Mouse (Mus musculus): ENCODE measurements around the gene Mesp2.

The Mesp2 gene

DNA sequence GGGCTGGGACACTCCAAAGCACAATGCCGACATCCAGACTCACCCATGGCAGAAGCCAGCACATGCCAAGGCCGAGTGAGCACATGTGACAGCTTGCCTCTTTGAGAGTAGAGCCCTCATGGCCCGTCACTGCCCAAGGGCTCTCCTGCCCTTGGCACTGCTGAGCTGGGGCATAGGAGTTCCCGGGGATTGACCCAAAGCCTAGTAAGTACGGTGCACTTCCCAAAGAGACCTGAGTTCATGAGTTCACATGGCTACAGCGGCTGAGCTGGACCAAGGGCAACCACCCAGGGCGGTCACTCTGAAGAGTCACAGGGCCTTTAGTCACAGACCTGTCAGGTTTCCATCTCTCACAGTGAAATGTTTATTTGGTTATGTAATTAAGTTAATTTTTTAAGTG is 2.0 kb upstream of the Mesp2 start:
- no peak for DNase-seq

GRCm38 (mm10) chr7:79813409-79813808 is 2.9 kb downstream of the Mesp2 start:
- no peak for DNase-seq

DNA sequence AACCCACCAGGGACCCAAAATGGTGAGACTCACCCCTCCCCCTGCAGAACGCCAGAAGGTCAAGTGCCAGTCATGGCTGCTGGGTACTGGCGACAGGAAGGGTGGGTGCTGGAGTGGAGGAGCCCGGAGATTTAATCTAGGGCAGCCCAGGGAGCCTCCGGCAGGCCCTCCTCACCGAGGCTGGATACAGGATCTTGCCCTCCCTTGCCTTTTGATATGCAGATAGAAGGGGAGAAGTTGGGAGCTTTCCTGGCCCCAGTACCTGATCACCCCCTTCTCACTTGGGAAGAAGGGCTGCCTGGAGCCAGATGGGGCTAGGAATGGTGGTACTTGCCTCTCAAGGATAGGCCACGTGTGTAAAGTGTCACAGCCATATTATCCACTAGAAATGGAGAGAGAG is 7.8 kb downstream of the Mesp2 start:
- DNase-seq = no peak

GRCm38 (mm10) chr7:79819515-79819914 is 9.0 kb downstream of the Mesp2 start:
- DNase-seq = no peak

- no peak for DNase-seq
These were observed 9.5 kb downstream of the Mesp2 start for GRCm38 (mm10) chr7:79819996-79820395.

DNA sequence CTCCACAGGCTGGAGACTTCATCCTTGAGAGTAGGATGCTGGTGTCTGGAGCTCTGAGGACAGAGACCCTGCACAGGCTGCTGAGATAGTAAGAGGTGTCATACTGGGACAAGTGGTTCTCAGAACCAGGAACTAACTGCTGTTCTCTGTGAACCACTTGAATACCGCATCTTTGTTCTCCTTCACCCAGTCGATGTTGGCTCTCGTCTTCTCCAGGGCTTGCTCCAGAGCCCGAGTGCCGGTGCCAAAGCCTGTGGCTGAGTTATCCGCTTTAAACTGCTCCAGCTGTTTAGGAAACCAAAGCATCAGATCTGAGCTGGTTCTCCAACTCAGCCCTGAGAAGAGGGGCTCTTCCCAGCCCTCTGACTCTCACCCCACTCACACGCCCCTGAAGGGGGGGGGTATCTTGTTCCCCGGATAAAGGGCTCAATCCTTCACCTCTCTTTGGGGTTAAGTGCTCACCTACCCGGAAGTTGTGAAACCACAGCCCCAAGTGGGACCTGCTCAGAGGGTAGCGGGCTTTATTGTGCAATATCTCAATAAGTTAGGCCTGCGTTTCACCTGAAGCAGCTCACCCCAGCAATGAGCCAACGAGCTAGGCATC is 11.7 kb downstream of the Mesp2 start:
- no peak for DNase-seq

DNA sequence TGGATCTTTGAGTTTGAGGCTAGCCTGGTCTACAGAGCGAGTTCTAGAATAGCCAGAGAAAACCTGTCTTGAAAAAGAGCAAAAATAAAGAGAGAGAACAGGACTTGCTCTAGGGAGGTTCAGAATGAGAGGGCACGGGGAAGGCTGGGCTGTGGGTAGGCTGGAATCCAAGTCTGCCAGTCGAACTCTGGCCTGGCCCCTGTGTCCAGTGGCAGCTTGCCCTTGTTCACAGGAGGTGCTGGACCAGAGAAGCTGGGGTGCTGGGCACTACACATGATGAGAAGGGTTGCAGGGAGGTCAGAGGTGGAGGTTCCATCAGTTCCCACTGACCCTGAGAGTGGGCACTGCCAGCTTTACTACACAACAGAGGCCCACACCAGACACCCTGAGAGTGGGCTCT is 17.8 kb downstream of the Mesp2 start:
- peak; percentile 77 to 88 for DNase-seq

DNA sequence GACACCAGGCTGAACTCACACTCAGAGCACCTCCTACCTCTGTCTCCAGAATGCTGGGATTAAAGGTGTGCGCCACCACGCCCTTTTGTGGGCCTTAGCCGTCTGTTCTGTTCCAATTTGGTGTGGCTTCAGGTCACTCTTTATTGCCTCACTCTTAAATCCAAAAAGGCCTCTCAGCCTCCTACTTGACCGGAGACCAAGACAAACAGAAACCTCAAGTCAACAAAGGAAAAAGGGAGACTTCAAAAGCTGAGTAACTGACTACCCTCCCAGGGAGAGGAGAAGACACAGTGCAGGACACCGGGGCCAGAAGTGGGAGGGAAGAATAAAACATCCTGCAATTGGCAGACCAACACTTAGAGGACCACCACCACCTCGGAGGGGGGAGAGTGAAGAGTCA is 20.6 kb downstream of the Mesp2 start:
- no peak for DNase-seq

DNA sequence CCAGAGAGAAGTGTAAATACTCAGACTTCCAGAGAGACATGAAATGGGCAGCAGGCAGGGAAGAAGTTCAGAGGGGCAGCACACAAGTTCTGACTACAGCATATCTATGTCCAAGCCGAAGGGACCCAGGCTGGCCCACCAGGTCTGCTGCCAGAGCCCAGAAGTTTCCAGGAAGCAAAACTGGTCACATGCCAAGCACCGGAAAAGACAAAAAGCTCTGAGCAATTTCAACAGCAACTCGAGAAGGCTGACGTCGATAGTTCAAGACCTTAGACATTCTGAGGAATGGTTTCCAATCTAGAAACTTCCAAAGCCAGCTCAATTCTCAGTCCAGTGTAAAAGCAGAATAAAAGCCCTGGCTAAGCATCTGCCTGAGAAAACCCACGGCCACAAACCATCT is 21.1 kb downstream of the Mesp2 start:
- DNase-seq = peak; percentile 58 to 65

GRCm38 (mm10) chr7:79832980-79833379 is 22.5 kb downstream of the Mesp2 start:
- no peak for DNase-seq

DNA sequence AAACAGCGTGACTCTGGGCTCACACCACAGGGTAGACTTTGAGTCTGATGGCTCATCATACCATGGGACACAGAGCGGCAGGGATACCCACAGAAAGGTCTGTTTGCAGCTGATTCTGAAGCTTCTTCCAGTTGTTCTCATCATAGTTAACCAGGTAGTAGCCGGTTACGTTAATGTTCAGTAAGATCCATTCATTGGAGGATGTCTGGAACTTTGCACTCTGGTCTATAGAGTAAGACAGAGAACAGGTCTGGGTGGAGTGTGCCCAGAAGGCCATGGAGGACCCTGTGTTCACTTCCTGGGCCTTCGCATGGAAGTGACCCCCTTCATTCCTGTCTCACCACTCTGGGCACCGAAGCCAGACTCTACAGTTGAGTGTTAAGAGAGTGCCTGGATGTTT is 24.7 kb downstream of the Mesp2 start:
- no peak for DNase-seq

DNA sequence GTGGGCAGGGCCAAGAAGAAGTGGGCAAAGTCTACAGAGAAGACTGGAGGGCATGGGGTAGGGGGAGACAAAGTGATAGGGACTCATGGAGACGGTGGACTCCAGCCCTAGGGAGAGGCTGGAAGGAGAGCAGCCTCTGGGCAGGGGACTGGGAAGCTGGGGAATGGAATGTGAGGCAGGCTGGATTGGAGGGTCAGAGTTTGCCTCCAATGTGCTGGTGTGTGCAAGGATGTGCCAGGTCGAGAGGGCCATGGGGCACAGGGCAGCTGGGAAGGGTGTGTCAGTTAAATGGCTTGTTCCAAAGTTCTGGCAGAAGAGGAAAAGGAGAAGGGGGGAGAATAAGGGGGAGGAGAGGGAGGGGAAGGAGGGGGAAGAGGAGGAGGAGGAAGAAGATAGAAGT is 26.7 kb downstream of the Mesp2 start:
- peak; percentile 66 to 92 for DNase-seq

DNA sequence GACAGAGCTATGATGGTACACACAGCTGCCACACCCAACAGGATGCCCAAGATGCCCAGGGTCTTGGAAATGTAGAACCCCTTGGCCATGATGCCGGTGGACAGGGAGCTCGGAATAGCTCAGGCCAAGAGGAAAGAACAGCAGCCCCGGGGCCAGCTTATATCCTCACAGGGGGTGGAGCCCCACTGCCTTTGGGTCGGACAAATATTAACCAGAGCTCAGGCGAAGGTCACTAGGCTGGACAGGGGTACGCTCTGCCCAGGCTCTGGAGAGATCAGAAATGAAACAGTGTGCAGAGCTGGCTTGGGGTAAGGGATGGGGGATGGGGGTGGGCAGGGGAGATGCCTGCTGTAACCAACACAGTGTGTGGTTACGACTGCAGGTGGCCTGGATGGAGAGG is 31.6 kb downstream of the Mesp2 start:
- peak; percentile 77 to 90 for DNase-seq

DNA sequence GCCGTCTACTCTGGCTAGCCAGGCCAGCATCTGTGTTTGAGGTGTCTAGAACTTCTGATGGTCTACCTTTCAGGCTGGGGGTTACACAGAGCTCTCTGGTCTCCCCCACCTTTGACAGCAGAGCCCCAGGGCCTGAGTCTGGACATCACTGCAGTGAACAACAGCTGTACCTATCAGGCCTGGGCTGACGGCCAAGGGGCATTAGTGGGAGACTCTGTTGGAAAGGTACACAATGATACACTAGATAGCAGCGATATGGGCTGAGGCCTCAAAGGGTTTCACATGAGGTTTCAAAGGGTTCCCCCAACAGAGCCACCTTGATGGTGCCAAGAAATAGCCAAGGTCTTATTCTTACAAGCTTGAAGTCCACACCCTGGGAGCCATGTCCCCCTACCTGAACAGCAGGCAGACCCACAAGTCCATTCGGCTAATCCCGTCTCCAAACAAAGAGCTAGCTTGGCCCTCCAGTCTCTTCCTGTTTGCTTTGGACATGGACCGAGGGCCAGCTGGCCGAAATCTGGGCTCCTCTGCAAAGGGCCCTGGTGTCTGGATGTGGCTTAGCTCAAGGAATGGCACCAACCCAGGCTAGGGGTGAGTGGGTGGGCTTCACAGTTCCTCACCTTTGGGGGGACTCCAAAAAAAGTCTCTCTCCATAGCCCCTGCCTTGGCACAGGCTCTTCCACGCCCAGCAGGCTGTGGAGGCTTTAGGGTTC is 33.7 kb downstream of the Mesp2 start:
- DNase-seq = peak in 1 of 2 experiments; percentile 32

GRCm38 (mm10) chr7:79846342-79846741 is 35.8 kb downstream of the Mesp2 start:
- DNase-seq = no peak

DNA sequence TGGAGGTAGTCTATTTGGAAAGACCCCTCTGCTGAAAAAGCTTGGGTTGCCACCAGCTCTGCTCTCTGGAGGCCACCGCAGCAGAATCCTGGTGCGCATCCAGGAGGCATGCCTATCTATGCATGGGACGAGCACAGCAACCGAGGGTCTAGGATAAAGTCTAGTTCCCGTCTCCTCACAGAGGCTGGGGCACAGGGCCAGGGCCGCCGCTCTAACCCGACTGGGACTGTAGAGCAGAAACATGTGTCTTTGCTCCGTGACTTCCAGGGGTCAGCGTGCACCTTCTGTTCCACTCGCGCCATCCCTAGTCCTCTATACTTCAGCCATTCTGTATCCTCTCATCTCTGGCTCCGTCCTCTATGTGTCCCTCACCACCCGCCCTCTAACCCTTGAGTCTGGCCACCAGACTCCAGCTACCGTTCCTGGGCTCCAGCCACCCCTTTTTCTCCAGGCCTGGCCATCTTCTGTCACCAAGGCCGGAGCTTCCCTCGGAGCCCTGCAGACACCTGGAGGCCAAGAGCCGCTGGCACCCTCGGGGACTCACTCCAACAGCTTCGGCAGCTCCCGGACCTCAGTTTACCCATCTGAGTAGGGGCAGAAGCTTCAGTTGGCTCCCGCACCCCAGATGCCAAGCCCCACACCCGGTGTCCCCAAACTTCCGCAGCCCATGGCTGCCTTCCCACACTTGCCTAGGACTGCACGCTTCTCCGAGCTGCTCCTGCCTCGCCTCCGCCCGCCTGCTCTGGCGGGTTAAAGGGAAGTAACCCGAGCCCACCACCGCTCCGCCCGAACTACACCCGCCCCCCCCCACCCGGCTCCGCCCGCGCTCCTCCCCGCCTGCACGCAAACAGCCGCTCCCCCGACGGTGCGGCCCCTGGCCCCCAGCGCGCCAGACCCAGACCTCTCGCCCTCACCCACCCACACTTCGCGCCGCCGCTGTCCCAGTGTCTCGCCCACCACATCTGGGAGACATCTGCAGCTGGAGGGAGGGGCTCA is 37.2 kb downstream of the Mesp2 start:
- peak in 1 of 2 experiments; percentile 44 for DNase-seq

- no peak for DNase-seq
These were observed 45.8 kb downstream of the Mesp2 start for GRCm38 (mm10) chr7:79856305-79856704.

- DNase-seq = no peak
These were observed 47.8 kb downstream of the Mesp2 start for GRCm38 (mm10) chr7:79858202-79858934.

DNA sequence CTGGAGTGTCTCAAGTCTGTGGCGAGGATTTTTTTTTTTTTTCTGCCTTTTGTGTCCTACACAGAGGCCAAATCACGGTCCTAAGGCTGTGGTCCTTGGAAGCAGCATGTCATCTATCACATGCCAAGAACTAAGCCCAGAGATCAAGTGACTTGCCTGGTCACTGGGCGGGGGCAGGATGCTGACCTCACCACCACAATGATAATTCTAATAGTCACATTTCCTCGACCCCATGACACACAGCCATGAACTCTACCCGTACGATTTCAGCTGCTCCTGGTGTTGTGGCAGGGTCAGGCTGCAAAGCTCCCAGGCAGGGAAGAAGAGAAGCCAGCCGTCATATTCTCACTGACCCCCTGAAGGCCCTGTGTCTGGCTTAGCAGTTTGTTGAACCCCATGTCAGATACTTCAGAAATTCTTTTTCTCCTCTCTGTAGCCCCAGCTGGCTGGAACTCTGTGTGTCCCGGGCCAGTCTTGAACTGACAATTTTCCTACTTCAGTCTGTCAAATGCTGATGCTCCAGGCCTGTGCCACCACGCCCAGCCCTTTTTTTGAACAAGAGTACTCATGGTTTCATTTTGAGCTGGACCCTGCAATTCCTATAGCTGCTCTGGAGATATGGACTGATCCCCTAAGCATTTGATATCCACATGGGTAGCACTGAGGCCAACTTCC is 48.6 kb downstream of the Mesp2 start:
- DNase-seq = no peak

- no peak for DNase-seq
These were observed 50.3 kb downstream of the Mesp2 start, which contains the start of gene Anpep for GRCm38 (mm10) chr7:79860811-79861210. Anpep (minus strand) TSS chr7:79861059.

GRCm38 (mm10) chr7:79861794-79862193 is 51.3 kb downstream of the Mesp2 start:
- no peak for DNase-seq

Measured in kidney, postnatal 25 days (tissue).